Mouse (Mus musculus) R1 (cell line): Measurements from ENCODE around the gene Helz2.

Experiments
- DNase-seq: peaks from one replicate; pipeline ENCODE4 v3.0.0-alpha.2; 2018; ENCODE audit warnings: low read depth, low spot score

Gene Helz2

DNA sequence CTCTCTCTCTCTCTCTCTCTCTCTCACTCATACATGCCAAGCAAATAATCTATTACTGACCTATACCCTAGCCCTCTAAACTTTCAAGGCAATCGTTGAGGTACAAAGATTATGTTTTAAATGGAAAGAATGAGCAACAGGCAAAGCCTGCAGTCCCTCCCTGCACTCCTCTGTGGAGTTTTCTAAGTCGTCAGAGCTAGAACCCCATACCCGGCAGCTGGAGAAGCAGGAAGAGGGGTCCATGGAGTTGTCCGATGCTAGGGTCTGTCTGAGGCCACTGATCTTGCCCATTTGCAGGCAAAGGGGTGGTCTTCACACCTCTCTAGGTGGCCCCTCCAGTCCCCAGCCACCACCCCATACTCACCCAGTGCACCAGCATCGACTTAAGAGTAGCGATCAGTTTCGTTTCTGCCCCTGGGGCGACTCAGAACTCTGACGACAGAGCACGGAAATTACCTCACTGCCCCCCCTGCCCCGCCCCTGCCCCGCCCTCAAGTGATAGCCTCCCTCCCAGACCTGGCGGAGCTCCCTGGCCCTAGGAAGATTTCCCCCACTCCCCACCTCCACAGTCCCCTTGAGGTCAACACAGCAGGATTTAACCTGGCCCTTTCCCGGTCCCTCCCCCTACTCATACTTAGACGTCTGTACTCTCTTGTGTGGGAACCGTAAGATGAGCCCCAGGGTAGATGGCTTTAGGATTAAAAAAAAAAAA, at the start of gene Helz2:
Helz2 (minus strand) TSS at position 426 of the 712 bp plus-strand sequence.
- peak; percentile 39 for DNase-seq

DNA sequence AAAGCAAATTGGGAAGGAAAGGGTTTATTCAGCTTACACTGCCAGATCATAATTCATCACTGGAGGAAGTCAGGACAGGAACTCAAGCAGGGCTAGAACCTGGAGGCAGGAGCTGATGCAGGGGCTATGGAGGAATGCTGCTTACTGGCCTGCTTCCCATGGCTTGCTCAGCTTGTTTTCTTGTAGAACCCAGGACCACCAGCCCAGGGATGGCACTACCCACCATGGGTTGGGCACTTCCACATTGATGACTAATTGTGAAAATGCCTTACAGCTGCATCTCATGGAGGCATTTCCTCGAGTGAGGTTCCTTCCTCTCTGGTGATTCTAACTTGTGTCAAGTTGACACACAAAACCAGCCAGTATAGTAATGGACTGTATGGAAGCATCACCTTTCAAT, 49.1 kb upstream of the Helz2 start:
- DNase-seq = no peak

GRCm38 (mm10) chr2:181288691-181289090, 46.9 kb upstream of the Helz2 start:
- no peak for DNase-seq

DNA sequence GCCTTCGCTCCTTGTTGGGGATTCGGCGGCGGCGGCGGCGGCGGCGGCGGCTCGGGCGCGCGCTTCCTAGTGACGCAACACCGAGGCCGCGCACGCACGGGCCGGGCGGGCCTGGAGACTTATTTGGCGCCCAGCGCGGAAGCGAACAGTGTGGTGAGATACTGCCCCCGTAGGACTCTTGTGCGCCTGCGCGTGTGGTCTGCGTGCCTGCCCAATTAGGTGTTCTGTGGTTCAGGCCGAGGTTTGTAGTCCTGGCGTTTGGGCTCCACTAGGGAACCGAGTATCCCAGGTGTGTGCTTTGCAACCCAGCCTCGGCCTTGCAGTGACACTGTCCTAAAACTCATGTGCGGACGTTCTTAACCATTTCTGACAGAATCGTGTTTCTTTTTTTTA, 46.1 kb upstream of the Helz2 start, which contains the start of gene Gmeb2:
Gmeb2 (minus strand) TSS at position 78 of the 393 bp plus-strand sequence.
- peak; percentile 99 for DNase-seq

DNA sequence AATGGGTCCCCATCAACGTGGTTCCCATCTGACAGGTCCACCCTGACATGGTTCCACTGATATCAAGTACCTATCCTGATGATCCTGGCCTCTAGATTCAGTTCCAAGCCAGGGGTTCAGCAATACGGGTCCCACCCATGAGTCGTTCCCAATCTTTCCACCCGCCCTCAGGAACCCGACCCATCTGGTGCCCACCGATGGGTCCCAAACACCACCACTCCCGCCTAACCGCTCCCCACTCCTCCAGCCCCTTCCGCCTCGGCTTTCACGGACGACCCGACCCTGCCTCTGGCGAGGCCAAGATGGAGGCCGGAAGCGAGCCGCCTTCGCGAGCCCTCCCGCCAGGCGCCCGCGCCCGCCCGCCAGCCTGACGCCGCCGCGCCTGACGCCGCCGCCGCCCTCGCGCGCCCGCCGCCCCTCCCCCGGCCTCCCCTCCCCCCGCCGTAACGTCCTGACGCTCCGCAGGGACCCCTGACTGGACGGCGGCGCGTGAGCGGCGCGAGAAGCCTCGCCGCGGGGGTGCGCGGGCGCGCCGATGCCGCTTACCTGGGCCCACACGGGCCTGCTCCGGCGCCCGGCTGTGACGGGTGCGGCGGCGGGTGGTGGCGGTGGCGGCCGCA, 45.6 kb upstream of the Helz2 start:
- DNase-seq = peak; percentile 77

DNA sequence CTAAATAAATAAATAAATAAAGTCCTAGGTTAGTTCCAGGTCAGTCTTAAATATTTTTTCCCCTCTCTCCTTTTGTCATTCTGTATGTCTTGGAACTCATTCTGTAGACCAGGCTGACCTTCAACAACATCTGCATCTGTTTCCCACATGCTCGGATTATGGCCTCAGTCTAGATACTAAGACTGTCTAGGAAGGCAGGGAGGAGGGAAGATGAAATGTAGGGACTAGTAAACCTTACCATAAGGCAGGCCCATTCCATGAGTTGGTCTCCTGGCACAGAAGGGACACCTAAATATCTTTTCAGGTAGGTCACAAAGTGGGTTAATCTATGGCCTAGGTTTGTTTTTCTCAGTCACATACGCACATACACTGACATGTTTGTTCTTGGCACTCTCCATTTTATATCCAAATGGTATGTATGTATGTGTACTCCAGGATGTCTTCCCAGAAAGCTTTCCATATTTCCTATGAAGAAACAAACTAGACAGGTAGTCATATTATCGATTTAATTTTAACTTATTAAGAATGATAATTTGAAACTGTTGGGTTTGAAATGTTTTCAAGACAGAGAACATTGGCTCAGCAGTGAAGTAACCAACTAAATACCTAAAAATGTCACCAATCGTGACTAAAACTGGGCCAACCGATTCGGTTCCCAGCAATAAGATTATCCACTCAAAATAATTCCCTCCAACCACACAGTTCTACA, 45.0 kb upstream of the Helz2 start:
- DNase-seq = no peak

GRCm38 (mm10) chr2:181279968-181280367, 38.1 kb upstream of the Helz2 start:
- DNase-seq = no peak

DNA sequence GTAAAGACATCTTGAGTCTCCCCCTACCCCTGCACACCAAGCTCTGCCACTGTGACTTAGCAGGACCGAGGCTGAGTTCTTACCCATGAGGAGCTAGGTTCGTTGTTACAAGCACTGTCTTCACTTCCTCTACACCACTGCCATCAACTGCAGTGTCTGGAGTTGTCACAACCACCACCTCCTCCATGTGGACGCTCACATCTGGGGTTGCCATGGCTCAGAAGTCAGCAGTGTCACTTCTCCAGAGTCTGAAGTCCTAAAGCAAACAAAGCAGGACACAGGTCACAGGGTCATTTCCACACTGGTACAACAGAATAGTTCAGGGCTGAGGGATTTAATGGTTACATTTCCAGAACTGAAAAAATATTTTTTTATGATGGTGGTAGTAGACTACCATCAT, 36.0 kb upstream of the Helz2 start:
- DNase-seq = no peak

DNA sequence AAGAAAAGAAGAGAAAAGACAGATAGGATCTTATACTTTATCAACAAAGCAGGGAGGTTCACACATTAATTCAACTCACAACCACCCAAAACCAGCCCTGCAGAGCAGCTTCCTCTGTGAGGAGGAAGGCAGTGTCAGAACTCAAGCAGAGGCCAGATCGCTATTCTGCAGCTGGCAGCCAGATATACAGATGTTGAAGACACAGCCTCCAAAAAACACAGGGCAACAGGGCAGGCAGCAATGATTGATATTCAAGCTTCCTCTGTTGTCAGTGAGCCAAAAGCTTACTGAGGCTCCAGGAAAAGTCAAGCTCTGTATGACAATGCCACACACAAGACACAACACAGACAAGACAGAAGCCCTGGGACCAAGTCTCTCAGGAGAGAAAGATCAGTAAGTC, 34.9 kb upstream of the Helz2 start:
- no peak for DNase-seq

DNA sequence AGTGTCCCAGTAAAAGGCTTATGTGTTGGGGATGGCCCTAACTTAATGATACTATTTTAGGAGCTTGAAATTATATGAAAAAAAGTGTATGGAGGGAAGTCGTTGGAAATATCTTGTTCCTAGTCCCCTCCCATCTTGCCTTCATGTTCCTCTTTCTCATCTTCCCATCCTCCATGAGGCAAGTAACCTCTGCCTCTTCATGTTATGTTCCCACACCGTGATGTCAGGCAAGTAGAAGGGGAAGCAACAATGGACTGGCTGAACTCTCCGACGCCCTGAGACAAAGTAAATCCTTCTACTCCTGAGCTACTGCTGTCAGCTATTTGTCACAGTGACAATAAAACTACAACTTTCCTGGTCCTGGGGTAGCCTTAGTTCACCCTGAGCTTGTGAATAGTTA, 32.8 kb upstream of the Helz2 start:
- no peak for DNase-seq

DNA sequence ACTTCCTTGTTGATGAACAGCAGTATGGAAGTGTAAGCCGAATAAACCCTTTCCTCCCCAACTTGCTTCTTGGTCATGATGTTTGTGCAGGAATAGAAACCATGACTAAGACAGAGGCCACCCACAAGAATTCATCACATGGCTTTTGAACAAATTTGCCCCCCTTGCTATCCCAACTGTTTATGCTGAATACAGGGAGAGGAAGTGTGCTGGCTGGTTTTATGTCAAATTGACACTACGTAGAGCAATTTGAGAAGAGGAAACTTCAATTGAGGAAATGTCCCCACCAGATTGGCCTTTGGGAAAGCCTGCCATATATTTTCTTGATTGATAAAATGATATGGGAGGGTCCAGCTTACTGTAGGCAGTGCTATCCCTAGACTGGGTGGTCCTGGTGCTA, 32.0 kb upstream of the Helz2 start:
- DNase-seq = no peak

DNA sequence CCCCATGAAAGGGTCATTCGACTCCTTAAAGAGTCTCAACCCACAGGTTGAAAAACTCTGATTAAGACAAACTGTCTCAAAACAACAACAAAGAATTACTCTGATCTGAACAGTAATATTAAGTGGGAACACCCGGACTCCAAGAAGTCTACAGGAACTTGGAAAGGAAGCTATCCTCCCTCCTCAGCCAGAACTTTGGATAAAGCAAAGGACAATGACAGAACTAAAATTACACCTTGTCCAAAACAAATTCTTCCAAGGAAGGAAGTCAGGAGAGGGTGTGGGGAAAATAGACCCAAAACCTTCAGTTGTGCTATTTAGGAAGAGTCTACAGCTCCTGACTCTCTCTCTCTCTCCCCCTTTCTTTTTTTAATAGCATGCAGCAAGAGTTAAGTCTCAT, 30.3 kb upstream of the Helz2 start:
- no peak for DNase-seq

- DNase-seq = no peak
Observed at GRCm38 (mm10) chr2:181266839-181267238, 25.0 kb upstream of the Helz2 start.

DNA sequence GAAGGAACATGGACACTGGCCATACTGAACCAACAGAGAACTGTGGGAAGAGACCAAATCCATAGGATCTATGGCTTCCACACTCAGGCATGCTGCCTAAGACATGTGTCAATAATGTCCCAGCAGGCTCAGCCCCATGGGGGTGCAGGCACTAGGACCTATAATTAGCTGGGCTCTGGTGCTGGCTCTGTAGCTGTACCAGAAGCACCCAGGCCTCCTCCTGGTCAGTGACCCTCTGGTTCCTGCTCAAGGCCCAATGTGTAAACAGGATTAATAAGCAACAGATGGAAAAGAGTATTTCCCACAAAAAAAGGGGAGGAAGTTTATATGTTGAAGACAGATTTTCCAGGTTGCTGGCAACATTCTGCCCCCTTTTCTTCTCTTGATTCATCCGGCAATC, 11.4 kb upstream of the Helz2 start:
- no peak for DNase-seq

DNA sequence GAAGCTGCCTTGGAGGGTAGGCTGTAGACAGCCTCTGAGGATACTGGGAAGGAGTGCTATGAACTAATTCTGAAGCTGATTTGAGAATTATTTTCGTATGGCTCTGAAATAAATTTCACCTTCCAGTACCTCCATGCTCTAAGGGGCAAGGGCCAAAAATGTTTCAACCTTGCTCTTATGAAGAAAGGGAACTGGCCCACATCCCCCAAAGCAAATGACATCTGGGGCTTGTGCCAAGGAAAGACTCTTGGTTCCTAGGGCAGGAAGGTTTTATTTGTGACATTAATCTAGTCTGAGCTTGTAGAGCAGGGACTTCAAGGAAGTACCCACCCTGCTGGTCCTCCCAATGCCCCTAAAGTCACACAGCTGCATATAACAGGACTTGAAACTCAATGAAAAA, 10.0 kb upstream of the Helz2 start:
- DNase-seq = no peak

DNA sequence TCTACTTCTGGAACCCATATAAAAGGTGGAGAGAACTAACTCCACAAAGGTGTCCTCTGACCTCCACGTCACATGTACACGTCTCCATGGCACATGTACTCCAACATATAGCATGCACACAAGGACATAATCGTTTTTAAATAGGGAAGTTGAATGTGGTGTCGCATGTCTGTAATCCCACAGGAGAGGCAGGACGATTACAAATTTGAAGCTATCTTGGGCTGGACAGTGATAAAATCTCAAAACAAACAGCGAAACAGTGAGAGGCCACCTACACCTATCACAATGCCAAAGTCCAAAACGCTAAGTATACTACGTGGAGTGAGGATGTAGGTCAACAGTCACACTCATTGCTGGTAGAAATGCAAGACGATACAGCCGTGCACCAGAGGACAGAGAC, 7.4 kb upstream of the Helz2 start:
- DNase-seq = no peak

DNA sequence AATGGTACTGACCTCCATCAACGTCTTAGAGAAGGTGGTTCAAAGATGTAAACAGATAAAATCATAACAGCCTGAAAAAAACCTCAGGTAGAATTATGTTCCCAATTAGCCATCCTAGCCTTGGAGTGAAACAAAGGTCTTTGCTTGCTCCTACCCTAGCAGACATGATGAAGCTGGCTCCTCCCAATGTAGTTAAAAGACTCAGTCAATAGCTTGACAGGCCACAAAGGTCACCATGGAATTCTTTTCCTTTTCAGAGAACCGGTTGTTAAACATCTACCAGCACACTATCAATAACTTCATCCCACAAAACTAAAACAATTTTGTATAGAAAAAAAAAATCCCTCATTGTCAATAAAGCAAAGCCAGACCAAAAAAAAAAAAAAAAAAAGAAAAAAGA, 3.2 kb upstream of the Helz2 start:
- peak; percentile 15 for DNase-seq

DNA sequence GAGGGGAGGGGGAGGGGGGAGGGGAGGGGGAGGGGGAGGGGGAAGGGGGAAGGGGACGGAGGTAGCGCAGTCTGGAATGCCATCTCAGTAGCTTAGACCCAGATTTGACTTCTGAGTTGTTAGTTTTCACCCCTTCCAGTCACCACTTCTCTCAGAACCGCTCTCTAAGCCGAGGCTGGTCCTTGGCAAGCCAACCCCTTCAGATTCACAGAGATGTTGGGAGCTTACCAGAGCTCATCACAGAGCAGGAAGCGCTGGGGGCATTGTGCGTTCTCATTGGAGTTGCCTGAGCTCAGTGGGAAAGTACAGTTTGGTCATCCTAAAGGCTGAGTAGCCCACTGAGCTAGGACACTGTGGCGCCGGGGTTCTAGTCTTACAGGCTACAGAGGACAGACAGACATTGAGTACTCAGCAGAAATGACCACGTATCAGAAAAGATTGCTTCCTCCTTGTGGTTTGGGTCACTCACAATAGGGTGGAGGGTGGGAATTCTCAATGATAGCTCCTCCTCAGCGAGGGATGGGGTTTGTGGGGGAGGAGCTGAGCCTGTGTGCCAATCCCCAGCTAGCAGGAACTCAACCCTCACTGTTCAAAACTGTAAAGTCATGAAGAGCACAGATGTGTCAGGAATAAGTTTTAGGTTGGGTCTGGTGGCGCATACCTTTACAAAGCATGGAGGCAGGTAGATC, 2.0 kb upstream of the Helz2 start:
- peak; percentile 93 for DNase-seq

DNA sequence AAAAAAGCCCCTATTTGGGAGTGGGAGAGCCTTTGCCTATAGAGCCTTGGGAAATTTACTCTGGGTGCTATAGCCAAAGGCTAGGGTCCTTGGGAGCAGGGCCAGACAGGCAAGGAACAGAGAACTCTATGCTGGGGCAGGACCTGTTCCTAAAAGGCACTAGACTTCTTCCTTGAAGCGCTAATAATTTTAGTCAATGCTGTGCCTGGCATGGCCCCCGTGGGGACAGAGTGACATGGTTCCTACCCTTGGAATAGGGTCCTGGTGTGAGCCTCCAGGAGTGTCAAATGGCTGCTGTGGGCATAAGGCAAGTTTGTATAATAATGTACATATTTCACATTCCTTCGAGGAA, 463 bp upstream of the Helz2 start:
- no peak for DNase-seq

- no peak for DNase-seq
Observed at GRCm38 (mm10) chr2:181240806-181241440, 904 bp downstream of the Helz2 start.

GRCm38 (mm10) chr2:181239261-181239660, 2.6 kb downstream of the Helz2 start:
- no peak for DNase-seq

GRCm38 (mm10) chr2:181238861-181239260, 3.0 kb downstream of the Helz2 start:
- no peak for DNase-seq
